Mouse (Mus musculus) heart, embryonic 11.5 days (tissue): ENCODE data around the gene Gm45837. TPM values are rescaled to one million over a fixed set of nuclear protein-coding genes. Genes with fewer than 3 reads are reported as not detected.
A peak's percentile ranks its signal among the peaks of the same experiment; 100 is the strongest.

Experiments
- ATAC-seq: fragments of 200-750 bp; cut with Nextera tagmentation; replicated peaks from 2 replicates; pipeline ENCODE4 v1.8.0; 2017; ENCODE audit warnings: moderate library complexity; ENCODE audit not compliant: insufficient number of reproducible peaks, low FRiP score, low TSS enrichment
- H3K27ac ChIP-seq: fragments of 300-500 bp; sonication (generic); 2 replicates; pipeline ENCODE4 v1.5.1; 2014; ENCODE audit warnings: mild to moderate bottlenecking, low read depth, low read length
- H3K27me3 ChIP-seq: fragments of 300-500 bp; sonication (generic); 2 replicates; pipeline ENCODE4 v1.6.1; 2014; ENCODE audit warnings: mild to moderate bottlenecking, low read length, mixed read lengths; ENCODE audit not compliant: control insufficient read depth, insufficient read depth
- H3K36me3 ChIP-seq: fragments of 300-500 bp; sonication (generic); 2 replicates; pipeline ENCODE4 v1.6.1; 2014; ENCODE audit warnings: mild to moderate bottlenecking, low read length, moderate library complexity, mixed read lengths; ENCODE audit not compliant: control insufficient read depth, insufficient read depth
- H3K4me1 ChIP-seq: fragments of 300-500 bp; sonication (generic); 2 replicates; pipeline ENCODE4 v1.6.1; 2014; ENCODE audit warnings: low read length; ENCODE audit not compliant: control insufficient read depth, insufficient read depth
- H3K4me2 ChIP-seq: fragments of 300-500 bp; sonication (generic); 2 replicates; pipeline ENCODE4 v1.6.1; 2014; ENCODE audit warnings: mild to moderate bottlenecking, moderate library complexity
- H3K4me3 ChIP-seq: fragments of 300-500 bp; sonication (generic); 2 replicates; pipeline ENCODE4 v1.5.1; 2014; ENCODE audit warnings: low read depth, low read length
- H3K9ac ChIP-seq: fragments of 300-500 bp; sonication (generic); 2 replicates; pipeline ENCODE4 v1.6.1; 2014; ENCODE audit warnings: mild to moderate bottlenecking, low read depth, low read length, moderate library complexity
- H3K9me3 ChIP-seq: fragments of 300-500 bp; sonication (generic); replicated peaks from 2 replicates; pipeline ENCODE4 v1.6.1; 2016; ENCODE audit warnings: low read length; ENCODE audit not compliant: control insufficient read depth
- WGBS: fragments of 180-500 bp; shearing (Covaris S2); extraction: QIAGEN DNeasy Blood & Tissue Kit; methylation state at CpG from one replicate; pipeline ENCODE4 v1.1.7; 2014; ENCODE audit not compliant: insufficient replicate concordance; 5-methylcytosine and 5-hydroxymethylcytosine counted together
- polyA plus RNA-seq: library from polyadenylated mRNA; unstranded; fragments of >200 nt; fragmentation: Nextera tagmentation; extraction: Ambion mirVana; gene quantifications from 2 replicates; pipeline ENCODE4 v1.2.1, GENCODE M21; 2014

The Gm45837 gene
- polyA plus RNA-seq, 1 experiment from 2014 or later = not detected

- Histone ChIP-seq H3K4me3 (no peak overlapping the region), H3K36me3 (no peaks in the 10 kb centered on the region), H3K27me3 (no peaks in the 10 kb centered on the region; the same call in 1 of the 2 replicates), H3K4me1 (peaks cover 21% of the 10 kb centered on the region), H3K9me3 (no peaks in the 10 kb centered on the region), H3K27ac (no peak overlapping the region), H3K9ac (no peak overlapping the region), H3K4me2 (no peak overlapping the region)
- WGBS = 76% methylated on average over 6 of the region's 6 CpGs
- no peak for ATAC-seq
Measured at GRCm38 (mm10) chr7:101466581-101467081, 55.9 kb downstream of the Gm45837 start.

GRCm38 (mm10) chr7:101471423-101471822 is 60.7 kb downstream of the Gm45837 start:
- Histone ChIP-seq H3K27ac (no peak overlapping the region), H3K36me3 (no peaks in the 10 kb centered on the region), H3K4me1 (peaks cover 14% of the 10 kb centered on the region), H3K9ac (no peak overlapping the region), H3K9me3 (no peaks in the 10 kb centered on the region), H3K27me3 (no peaks in the 10 kb centered on the region), H3K4me3 (no peak overlapping the region), H3K4me2 (no peak overlapping the region)
- 90% methylated on average over 2 of the region's 2 CpGs for WGBS
- no peak for ATAC-seq

GRCm38 (mm10) chr7:101471968-101472480 is 61.3 kb downstream of the Gm45837 start:
- Histone ChIP-seq H3K9ac (no peak overlapping the region), H3K4me2 (no peak overlapping the region), H3K9me3 (no peaks in the 10 kb centered on the region), H3K27ac (no peak overlapping the region; the same call in 1 of the 2 replicates), H3K27me3 (no peaks in the 10 kb centered on the region), H3K4me1 (peaks cover 14% of the 10 kb centered on the region), H3K36me3 (no peaks in the 10 kb centered on the region), H3K4me3 (no peak overlapping the region)
- 70% methylated on average over 3 of the region's 3 CpGs for WGBS
- no peak for ATAC-seq

DNA sequence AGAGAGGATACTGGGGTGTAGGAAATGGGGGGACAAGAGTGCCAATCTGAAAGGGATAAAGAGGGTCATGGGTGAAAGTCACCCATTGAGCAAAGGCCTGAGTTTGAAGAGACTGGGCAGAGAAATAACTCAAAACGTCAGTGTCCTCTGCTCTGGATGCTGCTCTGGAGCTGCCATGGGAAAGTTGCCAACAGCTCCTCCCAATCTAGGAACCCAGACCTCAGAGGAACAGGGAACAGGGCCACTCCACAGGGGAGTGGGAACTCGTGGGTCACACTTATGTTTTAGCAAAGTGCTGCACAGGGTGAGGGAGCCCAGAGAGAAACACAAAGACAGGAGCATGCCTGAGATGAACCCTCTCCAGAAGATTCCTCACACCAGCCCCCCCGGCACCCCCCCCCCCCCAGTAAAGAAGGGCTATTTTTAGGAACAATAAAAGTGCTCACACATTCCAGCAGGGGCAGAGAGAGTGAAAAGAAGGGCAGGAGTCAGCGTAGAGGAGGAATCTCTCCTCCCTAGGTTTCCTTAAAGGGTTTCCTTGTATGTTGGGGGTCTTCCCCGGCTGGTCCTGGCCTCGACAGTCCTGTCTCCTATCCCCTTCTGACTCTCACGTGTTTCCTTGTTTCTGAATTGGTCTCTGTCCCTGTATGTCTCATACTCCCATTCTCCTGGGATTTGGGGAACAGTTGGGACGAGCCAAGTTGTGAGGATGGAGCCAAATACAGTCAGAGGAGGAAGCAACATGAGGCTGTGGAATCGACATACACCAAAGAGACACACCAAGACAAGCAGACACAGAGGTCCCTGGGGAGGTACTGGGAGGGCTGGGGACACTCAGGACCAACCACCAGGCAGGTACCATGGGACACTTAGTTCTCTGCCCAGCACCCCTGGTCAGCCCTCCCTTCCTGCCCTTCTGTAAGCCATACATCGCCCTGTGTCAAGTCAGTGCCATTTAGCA is 62.2 kb downstream of the Gm45837 start:
- Histone ChIP-seq H3K36me3 (no peaks in the 10 kb centered on the region), H3K27me3 (no peaks in the 10 kb centered on the region), H3K4me1 (peaks cover 14% of the 10 kb centered on the region), H3K4me2 (no peak overlapping the region), H3K27ac (peak overlapping the region; percentile 15; the same call in 1 of the 2 replicates), H3K9ac (0 out of 2 replicates have a peak overlapping the region, but pooled peaks have one; percentile 0), H3K9me3 (no peaks in the 10 kb centered on the region), H3K4me3 (no peak overlapping the region)
- peak; percentile 40; the same call in 1 of the 2 replicates for ATAC-seq
- WGBS = 41% methylated on average over 10 of the region's 10 CpGs

DNA sequence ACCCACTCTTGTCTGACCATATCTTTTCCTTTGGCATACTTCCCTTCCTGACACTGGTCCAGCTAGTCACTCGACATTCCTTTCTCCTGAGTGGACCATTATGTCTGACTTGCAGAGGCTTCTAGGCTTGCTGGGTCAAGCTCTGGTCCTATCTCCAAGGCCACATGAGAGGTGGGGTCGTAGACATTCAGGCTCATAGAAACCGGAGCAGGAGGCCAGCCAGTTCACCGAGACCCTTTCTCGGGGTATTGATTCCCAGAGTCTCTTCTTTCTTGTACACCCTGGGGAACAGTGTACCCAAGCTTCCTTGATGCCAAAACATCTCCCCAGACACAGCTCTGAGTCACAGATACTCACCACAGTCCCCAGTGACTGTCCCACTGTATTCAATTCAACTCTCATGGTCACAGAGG is 63.7 kb downstream of the Gm45837 start:
- Histone ChIP-seq H3K4me3 (no peak overlapping the region), H3K27me3 (no peaks in the 10 kb centered on the region), H3K4me2 (no peak overlapping the region), H3K27ac (no peak overlapping the region), H3K36me3 (no peaks in the 10 kb centered on the region), H3K9me3 (no peaks in the 10 kb centered on the region), H3K9ac (no peak overlapping the region), H3K4me1 (peaks cover 14% of the 10 kb centered on the region)
- WGBS = 56% methylated on average over 5 of the region's 5 CpGs
- ATAC-seq = no peak

DNA sequence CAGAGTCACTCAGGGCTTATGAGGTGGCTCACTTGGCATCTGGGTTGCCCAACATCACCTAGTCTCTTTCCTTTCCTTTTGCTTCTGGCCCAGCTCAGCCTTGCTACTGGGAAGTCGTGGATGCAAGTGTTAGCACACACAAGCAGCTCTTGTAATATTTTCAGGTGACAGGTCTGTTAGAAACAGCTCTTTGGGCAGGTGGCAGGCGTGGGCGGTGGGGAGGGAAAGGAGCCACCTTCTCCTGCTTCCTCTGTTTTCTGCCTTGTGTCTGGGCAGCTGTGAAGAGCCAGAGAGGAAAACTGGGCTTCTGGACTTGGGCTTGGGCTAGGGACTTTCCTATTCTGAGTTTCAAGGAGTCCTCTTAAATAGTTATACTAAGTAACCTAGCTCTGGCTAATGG is 65.3 kb downstream of the Gm45837 start:
- Histone ChIP-seq H3K4me2 (no peak overlapping the region), H3K36me3 (no peaks in the 10 kb centered on the region), H3K27me3 (no peaks in the 10 kb centered on the region), H3K9ac (no peak overlapping the region), H3K4me3 (no peak overlapping the region), H3K27ac (no peak overlapping the region), H3K4me1 (peaks cover 14% of the 10 kb centered on the region), H3K9me3 (no peaks in the 10 kb centered on the region)
- ATAC-seq = no peak
- WGBS = 74% methylated on average over 3 of the region's 3 CpGs

- Histone ChIP-seq H3K9me3 (no peaks in the 10 kb centered on the region), H3K4me2 (no peak overlapping the region), H3K27ac (no peak overlapping the region), H3K4me1 (peaks cover 14% of the 10 kb centered on the region), H3K4me3 (no peak overlapping the region), H3K27me3 (no peaks in the 10 kb centered on the region), H3K36me3 (no peaks in the 10 kb centered on the region), H3K9ac (no peak overlapping the region)
- no peak for ATAC-seq
- 65% methylated on average over 4 of the region's 4 CpGs for WGBS
Measured at GRCm38 (mm10) chr7:101476493-101476892, 65.8 kb downstream of the Gm45837 start.

DNA sequence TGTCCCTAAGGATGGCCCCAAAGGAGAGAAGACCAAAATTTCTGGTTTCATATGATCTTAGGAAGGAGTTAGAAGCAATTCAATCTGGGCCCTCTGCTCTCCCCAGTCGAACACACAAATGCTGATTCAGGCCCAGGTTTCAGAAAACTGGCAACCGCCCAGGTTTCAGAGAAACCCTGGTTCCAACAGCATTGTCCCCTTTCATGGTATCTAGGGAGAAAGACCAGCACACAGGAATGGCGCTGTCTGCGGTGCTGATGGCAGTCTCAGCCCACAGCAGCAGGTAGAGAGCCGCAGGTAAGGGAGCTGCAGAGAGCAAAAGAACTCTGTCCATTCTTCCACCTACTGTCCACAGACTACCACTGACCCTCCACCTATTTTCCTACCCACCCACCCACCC is 66.5 kb downstream of the Gm45837 start:
- Histone ChIP-seq H3K4me2 (no peak overlapping the region), H3K36me3 (no peaks in the 10 kb centered on the region), H3K4me3 (no peak overlapping the region), H3K27ac (no peak overlapping the region), H3K9ac (no peak overlapping the region), H3K27me3 (no peaks in the 10 kb centered on the region), H3K9me3 (no peaks in the 10 kb centered on the region), H3K4me1 (peaks cover 12% of the 10 kb centered on the region)
- 45% methylated on average over 5 of the region's 5 CpGs for WGBS
- ATAC-seq = no peak
